Mouse (Mus musculus): ENCODE data around the gene Rhox1.
"Not testable (repeated sequence)": the region's sequence is repeated elsewhere in the genome, so short reads cannot be mapped to it uniquely, and the experiment has no call there.

DNA sequence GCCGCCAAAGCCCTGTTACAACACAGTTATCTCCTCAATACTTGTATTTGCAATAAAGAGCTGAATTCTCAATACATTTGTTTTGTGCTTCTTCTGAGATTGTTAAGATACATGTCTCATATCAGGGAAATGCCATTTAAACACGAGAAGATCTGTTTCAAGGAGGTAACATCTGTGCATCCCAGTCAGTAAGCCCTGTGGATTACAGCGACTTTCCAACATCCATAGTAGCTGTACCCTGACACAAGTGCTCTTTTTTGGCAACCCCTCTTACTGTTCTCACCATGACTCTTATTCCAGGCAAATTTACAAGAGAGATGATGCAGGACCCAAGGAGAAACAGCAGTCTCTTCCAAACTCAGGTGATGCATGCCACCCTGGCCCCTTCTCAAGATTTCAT is 27.6 kb upstream of the Rhox1 start, which contains the start of gene Rhox3a:
- not testable (repeated sequence) for TF ChIP-seq CTCF (conservative IDR thresholded peaks at IDR 0.05; ENCODE audit: insufficient read depth, insufficient read length, low read depth, low read length); POLR2A (IDR thresholded peaks at IDR 0.05; ENCODE audit: low read depth, low read length)
